Mouse (Mus musculus) ES-Bruce4 (cell line): ENCODE results near the gene Dclk1. TPM values are rescaled to one million over a fixed set of nuclear protein-coding genes. Genes with fewer than 3 reads are reported as not detected.

Experiments
- H3K27ac ChIP-seq: 2 replicates; pipeline ENCODE4 v1.5.1; 2012; ENCODE audit warnings: low read length, inconsistent platforms; ENCODE audit not compliant: insufficient read depth
- H3K27me3 ChIP-seq: 2 replicates; pipeline ENCODE4 v1.6.1; 2012; ENCODE audit warnings: mild to moderate bottlenecking, low read length, inconsistent platforms; ENCODE audit not compliant: control insufficient read depth, poor library complexity, insufficient read depth, severe bottlenecking
- H3K36me3 ChIP-seq: 2 replicates; pipeline ENCODE4 v1.6.1; 2012; ENCODE audit warnings: inconsistent platforms, mild to moderate bottlenecking, low read length, moderate library complexity; ENCODE audit not compliant: control insufficient read depth, poor library complexity, insufficient read depth, severe bottlenecking
- H3K4me1 ChIP-seq: one replicate; pipeline ENCODE4 v1.8.1; 2011; ENCODE audit warnings: low read length; ENCODE audit not compliant: control insufficient read depth, insufficient read depth
- H3K4me3 ChIP-seq: 2 replicates; pipeline ENCODE4 v1.5.1; 2011; ENCODE audit warnings: low read depth, mild to moderate bottlenecking, low read length
- H3K9ac ChIP-seq: 2 replicates; pipeline ENCODE4 v1.6.1; 2012; ENCODE audit warnings: low read depth, mild to moderate bottlenecking, inconsistent platforms; ENCODE audit not compliant: poor library complexity, severe bottlenecking
- H3K9me3 ChIP-seq: replicated peaks from 2 replicates; pipeline ENCODE4 v1.6.1; 2012; ENCODE audit warnings: mild to moderate bottlenecking, low read length, inconsistent platforms; ENCODE audit not compliant: control insufficient read depth, poor library complexity, insufficient read depth, severe bottlenecking
- CTCF ChIP-seq: IDR thresholded peaks from one replicate; pipeline ENCODE4 v1.8.1; 2011; ENCODE audit warnings: low read depth, low read length
- EP300 ChIP-seq: IDR thresholded peaks from 2 replicates; pipeline ENCODE4 v1.6.1; 2011; ENCODE audit warnings: low read depth, low read length; ENCODE audit not compliant: insufficient read depth
- POLR2A ChIP-seq: IDR thresholded peaks from one replicate; pipeline ENCODE4 v1.8.1; 2011; ENCODE audit warnings: low read length; ENCODE audit not compliant: insufficient read depth
- polyA plus RNA-seq: library from polyadenylated mRNA; stranded (reverse); fragments of >200 nt; gene quantifications from 2 replicates; pipeline ENCODE4 v1.2.4, GENCODE M21; 2011; ENCODE audit warnings: low read depth; ENCODE audit not compliant: missing spikeins, insufficient read depth, insufficient read length

Gene Dclk1
- polyA plus RNA-seq, 1 experiment, result 1.3 TPM

GRCm38 (mm10) chr3:55551912-55552311 lies 309.7 kb downstream of the Dclk1 start:
- no peak overlapping the region for H3K27ac ChIP-seq
- no peak for TF ChIP-seq EP300
- TF ChIP-seq CTCF, result no peak
- TF ChIP-seq POLR2A, result no peak
- H3K9ac ChIP-seq, result no peak overlapping the region
- H3K4me1 ChIP-seq, result no peaks in the 10 kb centered on the region
- H3K4me3 ChIP-seq, result no peak overlapping the region
- H3K27me3 ChIP-seq, result no peaks in the 10 kb centered on the region
- H3K9me3 ChIP-seq, result no peaks in the 10 kb centered on the region
- H3K36me3 ChIP-seq, result no peaks in the 10 kb centered on the region

- no peak overlapping the region for H3K4me3 ChIP-seq
- no peaks in the 10 kb centered on the region for H3K27me3 ChIP-seq
- no peak overlapping the region for H3K27ac ChIP-seq
- no peaks in the 10 kb centered on the region for H3K4me1 ChIP-seq
- TF ChIP-seq CTCF (no peak), EP300 (no peak), POLR2A (no peak)
- no peaks in the 10 kb centered on the region for H3K36me3 ChIP-seq
- H3K9me3 ChIP-seq, result no peaks in the 10 kb centered on the region
- H3K9ac ChIP-seq, result no peak overlapping the region
These were observed 310.9 kb downstream of the Dclk1 start for GRCm38 (mm10) chr3:55553031-55553430.

- no peaks in the 10 kb centered on the region for H3K4me1 ChIP-seq
- H3K9me3 ChIP-seq, result no peaks in the 10 kb centered on the region
- no peak overlapping the region for H3K4me3 ChIP-seq
- no peaks in the 10 kb centered on the region for H3K27me3 ChIP-seq
- no peak overlapping the region for H3K27ac ChIP-seq
- no peak overlapping the region for H3K9ac ChIP-seq
- H3K36me3 ChIP-seq, result no peaks in the 10 kb centered on the region
- TF ChIP-seq POLR2A (no peak), EP300 (no peak)
These were observed 313.7 kb downstream of the Dclk1 start for GRCm38 (mm10) chr3:55555848-55556247.

GRCm38 (mm10) chr3:55558570-55558969 lies 316.4 kb downstream of the Dclk1 start:
- Histone ChIP-seq H3K9ac (no peak overlapping the region), H3K4me1 (no peaks in the 10 kb centered on the region), H3K27ac (no peak overlapping the region), H3K36me3 (no peaks in the 10 kb centered on the region), H3K9me3 (no peaks in the 10 kb centered on the region), H3K27me3 (no peaks in the 10 kb centered on the region), H3K4me3 (no peak overlapping the region)
- TF ChIP-seq POLR2A (no peak), EP300 (no peak), CTCF (no peak)

- Histone ChIP-seq H3K9me3 (no peaks in the 10 kb centered on the region), H3K4me1 (no peaks in the 10 kb centered on the region), H3K27ac (no peak overlapping the region), H3K36me3 (no peaks in the 10 kb centered on the region), H3K9ac (no peak overlapping the region), H3K27me3 (no peaks in the 10 kb centered on the region), H3K4me3 (no peak overlapping the region)
- TF ChIP-seq CTCF (no peak), POLR2A (no peak), EP300 (no peak)
These were observed 325.3 kb downstream of the Dclk1 start for GRCm38 (mm10) chr3:55567476-55567875.

- Histone ChIP-seq H3K9me3 (no peaks in the 10 kb centered on the region), H3K36me3 (no peaks in the 10 kb centered on the region), H3K27me3 (no peaks in the 10 kb centered on the region), H3K4me3 (no peak overlapping the region), H3K9ac (no peak overlapping the region), H3K27ac (no peak overlapping the region), H3K4me1 (no peaks in the 10 kb centered on the region)
- TF ChIP-seq POLR2A (no peak), EP300 (no peak), CTCF (no peak)
These were observed 327.4 kb downstream of the Dclk1 start for GRCm38 (mm10) chr3:55569539-55569938.
